Mouse (Mus musculus): ENCODE measurements around the gene Six2.
"Not testable (repeated sequence)": the region's sequence is repeated elsewhere in the genome, so short reads cannot be mapped to it uniquely, and the experiment has no call there.

The Six2 gene

DNA sequence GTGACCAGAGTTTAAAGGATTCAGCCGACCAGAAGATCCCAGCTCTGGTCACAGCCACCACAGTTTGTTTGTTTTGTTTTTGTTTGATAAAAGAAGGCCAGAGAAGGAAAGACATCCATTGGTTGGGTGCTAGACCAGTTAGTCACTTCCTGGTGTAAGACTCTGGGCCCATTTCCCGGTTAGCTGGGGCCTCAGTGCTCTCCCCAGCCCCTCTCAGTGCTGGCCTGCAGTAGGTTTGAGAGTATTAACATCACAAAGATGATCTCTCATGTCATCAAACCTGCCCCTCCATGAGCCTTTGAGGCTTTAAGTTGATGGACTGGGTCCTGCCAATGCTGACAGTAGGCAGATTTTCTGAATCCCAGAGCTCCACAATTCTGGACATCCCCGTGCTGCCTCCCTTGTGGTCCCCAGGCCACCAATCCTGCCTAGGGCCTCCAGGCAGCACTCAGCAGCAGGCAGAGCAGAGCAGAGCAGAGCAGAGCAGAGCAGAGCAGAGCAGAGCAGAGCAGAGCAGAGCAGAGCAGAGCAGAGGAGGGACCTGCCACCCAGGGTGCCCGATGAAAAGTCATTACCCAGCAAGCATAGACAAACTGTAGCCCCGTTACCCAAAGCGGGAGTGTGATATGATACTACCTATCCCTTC is 2.4 kb upstream of the Six2 start:
- no peak for DNase-seq (ENCODE audit: extremely low read depth, low read depth, low spot score)

DNA sequence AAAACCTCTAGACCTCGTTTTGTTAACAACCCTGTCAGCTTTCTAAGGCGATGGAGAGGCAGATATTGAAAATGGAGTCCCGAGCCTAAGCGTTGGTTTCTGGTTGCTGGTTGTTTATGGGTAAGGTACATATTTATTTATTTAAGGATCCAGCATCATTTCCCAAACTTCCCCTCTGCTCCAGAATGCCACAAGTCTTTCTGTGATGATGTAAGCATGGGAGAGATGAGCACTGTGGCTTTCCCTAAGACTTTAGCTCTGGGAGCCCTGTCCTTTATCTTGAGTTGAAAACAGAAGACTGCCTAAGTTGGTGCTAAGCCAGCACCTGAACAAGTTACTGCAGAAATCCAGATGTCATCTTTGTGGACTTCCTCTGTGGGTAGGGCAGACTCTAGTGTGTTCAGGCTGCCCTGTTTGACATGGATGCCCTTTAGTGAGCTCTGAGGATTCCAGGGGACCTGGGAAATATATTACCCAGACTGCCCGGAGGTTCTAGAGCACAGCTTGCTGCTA is 1.8 kb upstream of the Six2 start:
- no peak for DNase-seq (ENCODE audit: extremely low read depth, low read depth, low spot score)

DNA sequence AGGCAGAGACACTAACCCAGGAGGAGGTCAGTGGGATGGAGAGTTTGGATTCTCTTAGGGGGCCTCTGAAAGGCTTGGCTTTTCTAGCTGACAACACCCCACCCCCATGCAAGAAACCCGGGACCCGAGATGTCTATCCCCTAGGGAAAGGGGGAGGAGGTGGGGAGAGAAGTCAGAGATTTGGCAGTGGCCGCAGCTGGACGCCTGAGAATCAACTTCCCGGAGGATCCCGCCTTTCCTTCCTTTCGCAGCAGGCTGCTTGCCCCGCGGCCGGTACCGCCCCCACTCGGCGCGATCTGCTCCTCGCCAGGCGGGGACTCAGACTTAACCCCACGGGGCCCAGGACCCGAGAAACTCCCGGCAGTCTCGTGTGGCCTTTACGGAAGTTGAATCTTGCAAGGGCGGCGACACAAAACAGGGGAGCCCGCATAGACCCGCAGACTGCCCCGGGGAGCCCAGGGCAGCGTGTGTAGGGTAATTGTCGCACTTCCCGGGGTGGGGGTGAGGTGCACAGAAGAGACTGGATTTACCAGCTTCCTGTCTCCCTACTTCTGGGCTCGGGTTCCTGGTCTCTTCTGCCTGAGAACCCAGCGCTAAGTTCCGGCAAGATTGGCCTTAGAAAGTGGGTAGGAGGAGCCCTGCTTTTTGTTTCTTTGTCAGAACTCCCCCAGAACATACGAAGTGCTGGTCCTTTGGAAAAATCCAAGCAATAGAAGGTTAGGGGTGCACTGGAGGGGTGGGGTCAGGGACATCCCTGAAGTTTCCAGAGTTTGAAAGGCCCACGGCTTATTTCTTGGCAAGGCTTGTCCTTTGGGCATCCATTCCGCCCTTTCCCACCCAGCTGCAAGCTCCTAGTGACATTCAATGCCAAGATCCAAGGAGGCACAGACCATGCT is 1.1 kb upstream of the Six2 start:
- no peak for DNase-seq (ENCODE audit: extremely low read depth, low read depth, low spot score)

DNA sequence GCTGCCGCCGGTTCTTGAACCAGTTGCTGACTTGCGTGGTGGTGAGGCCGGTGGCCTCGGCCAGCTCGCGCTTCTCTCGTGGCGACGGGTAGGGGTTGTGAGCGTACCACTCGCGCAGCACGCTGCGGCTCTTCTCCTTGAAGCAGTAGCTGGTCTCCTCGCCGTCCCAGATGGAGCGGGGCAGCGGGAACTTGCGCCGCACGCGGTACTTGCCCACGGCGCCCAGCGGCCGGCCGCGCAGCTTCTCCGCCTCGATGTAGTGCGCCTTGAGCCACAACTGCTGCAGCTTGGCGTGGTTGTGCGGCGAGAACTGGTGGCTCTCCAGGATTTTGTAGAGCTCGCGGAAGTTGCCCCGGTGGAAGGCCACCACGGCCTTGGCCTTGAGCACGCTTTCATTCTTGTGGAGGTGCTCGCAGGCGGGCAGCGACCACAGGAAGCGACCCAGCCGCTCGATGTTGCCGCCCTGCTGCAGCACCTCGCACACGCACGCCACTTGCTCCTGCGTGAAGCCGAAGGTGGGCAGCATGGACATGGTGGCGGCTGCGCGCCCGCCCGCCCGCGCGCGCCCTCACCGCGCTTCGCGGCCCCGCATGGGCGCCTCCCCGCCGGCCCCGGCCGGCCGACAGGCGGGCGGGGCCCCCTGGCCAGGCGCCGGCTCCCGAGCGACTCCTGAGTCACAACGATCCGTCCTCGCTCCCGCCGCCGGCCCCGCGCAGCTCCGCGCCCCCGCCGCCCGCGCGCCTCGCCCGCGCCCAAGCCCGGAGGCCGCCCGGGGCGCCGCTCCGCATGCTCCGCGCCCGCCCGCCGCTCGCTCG is 446 bp downstream of the Six2 start:
- DNase-seq (ENCODE audit: extremely low read depth, low read depth, low spot score) = no peak

DNA sequence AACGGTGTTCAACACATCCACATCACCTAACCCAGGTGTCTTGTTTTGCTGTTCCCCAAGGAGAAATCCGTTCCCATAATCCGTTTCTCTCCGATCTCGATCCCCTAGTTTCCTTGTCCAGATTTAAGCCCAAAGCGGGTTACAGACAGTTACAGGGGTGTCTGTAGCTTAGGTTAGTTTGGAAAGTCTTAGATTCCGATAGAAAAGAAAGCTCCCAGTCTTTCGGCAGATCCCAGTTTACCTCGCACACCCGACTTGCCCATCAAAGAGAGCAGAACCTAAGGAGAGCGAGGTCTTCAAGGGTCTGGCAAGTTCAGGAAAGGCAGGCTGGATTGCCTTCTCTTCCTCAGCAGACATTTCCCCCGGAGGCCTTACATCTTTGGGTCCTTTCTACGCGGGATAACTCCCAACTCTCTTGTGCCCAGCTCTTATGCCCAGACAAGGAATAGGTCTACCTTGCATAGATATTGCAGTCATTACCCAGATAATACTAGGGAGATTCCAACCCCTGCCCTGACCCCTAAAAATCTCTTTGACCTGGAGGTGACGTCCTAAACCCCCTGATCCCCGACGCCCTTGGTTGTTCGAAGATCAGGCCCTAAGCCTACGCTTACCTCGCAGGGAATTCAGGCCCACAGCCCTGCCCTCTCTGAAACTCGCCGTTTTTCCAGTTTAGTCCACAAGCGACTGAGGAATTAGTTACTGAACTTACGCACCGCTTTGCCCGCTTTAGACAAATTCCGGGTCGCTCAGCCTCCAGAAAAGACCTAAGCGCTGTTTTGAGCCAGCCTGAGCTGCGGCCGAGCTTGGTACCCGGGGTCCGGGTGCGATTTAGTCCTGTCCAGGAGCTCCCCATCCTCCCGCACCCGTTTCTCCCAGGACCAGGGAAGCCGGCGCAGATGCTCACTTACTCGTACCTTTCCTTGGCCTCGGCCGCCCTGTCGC is 1.3 kb downstream of the Six2 start:
- DNase-seq (ENCODE audit: extremely low read depth, low read depth, low spot score) = no peak

DNA sequence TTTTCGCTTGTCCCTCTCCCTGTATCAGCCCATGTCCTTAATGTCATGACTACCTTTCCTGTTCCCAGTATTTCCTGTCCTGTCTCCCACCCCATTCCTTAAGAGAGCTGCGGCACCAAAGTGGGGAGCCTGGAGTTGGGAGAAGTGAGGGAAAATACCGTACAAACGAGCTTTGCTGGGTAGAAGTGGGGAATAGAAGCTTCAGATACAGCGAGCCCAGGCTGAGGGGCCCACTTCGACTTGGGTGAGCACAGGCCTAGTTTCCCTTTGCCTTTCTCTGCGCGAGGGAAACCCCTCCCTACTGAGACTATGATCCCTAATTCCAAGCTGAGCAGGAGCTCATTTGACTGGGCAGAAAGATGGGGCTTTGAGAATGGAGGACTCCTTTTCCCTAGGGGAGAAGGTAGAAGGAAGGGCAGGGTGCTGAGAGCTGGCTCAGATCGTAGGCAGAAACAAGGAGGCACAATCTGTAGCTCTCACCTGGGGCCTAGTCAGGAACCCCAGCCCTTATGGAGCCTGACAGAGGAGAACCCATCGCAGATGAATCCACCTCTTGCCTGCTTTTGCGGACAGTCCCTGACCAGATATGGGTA is 2.3 kb downstream of the Six2 start:
- no peak for DNase-seq (ENCODE audit: extremely low read depth, low read depth, low spot score)

DNA sequence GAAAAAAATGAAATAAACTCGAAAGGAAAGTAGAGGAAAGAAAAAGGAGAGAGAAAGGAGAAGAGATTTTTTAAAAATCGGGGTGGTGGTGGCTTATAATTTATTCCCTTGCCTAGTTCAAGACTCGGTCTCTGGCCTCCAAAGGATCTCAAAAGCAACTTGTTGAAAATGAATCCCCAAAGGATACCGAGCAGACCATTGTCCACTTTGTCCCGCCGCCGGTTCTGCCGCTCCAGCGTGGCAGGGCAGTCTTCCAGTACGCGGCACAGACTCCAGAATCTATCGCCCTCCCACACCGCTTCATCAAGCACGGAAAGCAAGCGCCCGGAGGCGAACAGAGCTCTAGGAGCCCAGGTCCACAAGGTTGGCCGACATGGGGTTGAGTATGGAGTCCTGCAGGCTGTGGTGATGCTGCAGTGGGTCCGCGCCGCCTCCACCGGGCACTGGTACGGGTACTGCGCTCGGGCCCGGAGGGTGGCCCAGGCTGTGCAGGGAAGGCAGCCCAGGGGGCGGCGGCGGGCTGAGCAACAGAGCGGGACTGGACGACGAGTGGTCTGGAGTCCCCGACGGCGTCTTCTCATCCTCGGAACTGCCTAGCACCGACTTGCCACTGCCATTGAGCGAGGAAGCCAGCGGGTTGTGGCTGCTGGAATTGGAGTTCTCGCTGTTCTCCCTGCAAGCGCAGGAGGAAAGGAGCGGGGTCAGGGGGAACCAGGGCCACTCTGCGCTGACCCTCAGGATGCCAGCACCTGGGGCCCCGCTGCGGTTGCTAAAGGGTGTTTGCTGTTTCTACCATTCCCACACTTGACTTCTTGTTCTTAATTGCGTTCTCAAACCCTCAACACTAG is 3.0 kb downstream of the Six2 start:
- DNase-seq (ENCODE audit: extremely low read depth, low read depth, low spot score) = no peak

DNA sequence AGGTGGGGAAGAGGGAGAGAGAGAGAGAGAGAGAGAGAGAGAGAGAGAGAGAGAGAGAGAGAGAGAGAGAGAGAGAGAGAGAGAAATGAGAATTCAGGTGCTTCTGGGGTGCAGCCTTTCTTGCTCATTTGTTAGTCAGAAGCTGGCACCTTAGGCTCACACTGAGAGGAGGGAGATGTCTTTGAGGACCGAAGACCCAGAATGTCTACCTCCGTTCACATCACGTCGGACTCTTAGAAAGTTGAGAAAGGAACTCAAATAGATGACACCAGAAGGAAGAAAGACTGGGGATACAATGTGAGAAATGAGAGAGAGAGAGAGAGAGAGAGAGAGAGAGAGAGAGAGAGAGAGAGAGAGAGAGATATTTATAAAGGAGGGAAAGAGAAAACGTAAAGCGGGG is 3.6 kb downstream of the Six2 start:
- not testable (repeated sequence) for DNase-seq (ENCODE audit: extremely low read depth, low read depth, low spot score)

DNA sequence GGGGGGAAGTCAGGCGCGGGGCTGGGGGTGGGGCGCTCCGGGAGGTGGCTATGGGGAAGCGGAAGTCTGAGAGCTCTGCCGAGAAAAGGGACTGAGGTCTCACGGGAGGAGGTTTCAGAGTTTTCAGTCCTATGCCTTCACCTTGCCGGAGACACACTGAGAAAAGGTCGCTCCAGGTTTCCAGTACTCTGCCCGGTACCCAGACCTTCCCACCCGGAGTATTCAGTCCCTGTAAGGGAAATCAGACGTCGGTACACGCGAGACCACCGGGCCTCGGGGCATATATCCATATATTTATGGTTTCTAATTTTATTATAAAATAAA is 4.1 kb downstream of the Six2 start:
- DNase-seq (ENCODE audit: extremely low read depth, low read depth, low spot score) = no peak

DNA sequence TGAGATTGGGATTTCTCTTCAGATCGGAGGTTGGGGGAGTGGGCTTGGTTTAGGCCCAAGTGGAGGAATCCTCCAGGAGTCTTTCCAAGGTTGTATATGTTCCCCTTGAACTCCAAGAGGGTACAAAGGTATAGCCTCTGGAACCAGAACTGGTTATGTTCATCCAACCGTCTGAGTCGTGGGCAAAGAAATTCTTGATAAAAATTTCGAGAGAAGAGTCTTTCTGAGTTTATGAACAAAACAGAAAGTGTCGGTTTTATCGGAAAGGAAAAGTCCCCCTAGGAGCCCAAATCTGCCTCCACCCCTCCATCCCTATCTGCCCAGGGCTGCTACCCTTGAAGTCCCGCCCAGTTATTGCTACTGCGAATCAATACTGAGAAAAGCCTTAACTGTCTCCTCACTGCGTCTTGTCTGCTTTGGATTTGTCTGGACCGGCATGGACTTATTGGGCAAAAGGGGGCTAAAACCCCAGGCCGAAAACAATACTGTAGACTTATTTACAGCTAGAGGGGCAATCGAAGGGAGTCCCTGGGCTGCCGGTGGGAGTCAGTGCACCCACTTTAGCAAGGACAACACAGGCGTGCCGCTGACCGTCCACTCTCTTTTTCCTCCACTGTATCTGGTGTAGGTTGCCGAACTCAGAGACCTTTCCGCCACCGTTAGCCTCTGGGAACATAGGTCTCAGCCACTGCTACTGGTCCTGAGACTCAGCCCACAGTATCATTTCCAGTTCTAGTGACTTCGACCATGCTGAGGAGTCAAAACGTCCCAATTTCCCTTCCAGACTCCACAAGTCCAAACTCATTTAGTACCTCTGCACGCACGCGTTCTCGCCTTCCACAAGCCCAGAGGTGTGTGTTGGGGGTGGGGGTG is 4.7 kb downstream of the Six2 start:
- DNase-seq (ENCODE audit: extremely low read depth, low read depth, low spot score) = no peak

DNA sequence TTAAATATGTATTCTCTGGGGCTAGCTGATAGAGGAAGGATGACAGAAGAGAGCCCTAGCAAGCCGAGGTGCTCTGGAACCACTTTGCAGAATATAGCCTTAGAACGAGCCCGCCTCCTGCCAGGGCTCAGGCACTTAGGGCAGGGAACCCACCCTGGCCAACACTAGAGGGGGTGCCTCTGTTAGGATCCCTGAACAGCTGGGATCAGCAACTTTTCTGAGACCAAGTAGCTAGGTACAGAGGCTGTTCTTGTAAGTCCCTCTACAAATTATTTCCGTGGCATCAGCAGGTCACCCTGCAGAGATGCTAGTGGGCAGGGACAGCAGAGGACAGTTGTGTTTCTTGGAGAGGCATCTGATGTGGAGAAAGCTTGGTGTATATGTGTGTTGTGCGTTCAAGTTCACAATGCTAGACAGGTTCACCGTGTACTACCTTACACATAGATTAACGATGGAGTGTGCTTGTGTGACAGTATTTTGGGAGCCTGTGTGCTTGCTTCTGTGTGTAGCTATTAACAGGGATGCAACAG is 5.8 kb downstream of the Six2 start:
- DNase-seq (ENCODE audit: extremely low read depth, low read depth, low spot score) = no peak

DNA sequence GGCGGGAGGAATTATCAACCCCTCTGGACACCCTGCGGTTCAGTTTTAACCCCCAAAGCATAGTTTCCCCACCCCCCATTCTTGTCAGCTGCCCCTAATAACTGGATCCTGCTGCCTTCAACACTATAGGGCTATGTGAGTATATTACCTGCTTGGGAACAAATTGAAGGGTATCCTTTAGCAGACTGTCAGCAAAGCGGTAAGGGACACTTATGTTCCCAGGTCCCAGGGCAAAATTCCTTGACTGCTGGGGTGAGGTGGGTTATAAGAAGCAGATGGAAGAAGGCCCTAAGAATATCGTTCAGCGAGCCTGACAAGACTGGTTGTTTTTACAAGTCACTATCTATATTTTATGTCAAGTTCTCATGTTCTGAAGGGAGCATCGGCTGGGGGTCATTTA is 6.3 kb downstream of the Six2 start:
- no peak for DNase-seq (ENCODE audit: extremely low read depth, low read depth, low spot score)

DNA sequence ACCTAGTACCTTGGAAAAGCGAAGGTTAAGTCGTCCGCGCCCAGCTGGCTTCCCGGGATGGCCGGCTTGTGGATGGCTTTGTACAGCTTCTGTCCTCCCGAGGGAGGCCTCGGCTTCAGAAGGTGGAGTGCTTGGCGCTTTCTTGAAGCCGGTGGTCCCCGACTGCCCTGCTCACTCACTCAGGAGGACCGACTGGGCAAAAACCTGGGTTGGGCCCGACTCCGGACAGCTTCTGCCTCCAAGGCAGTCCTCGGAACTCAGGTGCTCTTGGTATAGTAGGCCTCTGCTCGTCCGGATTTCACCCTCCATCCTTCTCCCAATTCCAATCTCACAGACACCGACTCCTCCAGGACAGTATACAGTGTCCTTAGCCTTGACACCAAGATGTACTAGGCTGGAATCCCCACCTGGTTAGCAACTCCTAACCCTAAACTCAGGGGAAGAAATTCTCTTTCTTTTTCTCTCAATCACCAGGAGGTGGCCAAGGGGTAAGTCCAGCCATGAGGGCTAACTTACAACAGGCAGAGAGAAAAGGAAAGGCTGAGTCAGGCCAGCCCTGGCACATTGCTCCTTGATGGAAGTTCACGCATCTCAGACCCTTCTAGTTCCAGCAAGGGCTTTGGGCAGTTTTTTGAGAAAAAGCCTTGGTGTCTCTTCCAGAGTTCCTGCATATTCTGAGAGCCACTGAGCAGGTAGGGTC is 7.1 kb downstream of the Six2 start:
- no peak for DNase-seq (ENCODE audit: extremely low read depth, low read depth, low spot score)

DNA sequence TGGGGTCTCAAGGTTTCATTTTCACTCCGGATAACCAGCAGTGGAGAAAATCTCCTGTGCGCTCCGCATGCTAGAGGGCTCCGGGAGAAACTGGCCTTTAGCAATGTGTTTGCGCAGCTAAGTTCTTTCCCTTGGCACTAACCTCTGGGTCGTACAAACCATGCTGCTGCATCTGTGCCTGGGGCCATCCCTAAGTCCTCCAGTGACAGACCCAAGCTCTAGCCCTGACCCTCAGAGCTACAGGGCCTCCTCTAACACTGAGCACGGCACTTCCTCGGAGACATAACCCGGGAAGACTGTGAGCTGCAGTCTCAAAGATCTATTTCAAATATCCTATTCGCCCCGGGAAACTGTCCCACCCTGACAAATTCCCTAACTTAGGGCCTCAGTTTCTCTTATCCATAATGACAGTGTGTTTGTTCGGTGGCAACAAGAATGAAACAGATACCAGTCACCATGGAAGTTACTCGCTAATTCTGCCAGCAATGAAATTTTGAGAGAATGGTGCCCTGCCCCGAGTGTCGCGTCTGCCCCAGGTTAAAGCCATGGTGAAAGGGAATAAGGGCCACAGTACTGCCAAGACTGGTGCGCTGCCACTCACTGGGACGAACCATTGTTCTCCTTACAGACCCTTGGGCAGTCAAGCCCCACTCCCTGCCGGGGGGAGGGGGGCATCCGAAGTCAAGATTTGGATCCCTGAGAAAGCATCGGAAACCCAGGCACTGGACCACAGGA is 7.8 kb downstream of the Six2 start:
- no peak for DNase-seq (ENCODE audit: extremely low read depth, low read depth, low spot score)

DNA sequence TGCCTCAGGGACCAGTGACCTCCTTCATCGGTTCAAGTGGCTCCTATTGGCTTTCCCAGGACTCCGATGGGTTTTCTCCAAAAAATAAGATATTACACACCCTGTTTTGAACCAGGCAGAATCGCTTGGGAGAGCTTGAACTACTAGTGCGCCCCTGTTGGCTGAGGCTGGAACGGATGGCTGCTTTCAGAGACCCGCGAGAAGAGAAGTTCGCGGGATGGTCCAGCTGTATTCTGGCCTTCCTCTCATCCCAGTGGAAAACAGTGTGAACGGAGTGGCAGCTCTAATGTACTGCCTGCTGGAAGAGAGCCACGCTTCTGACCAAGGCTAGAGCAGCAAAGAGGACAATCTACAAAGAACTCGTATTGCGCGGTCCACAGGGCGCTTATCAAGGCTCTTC is 8.4 kb downstream of the Six2 start:
- no peak for DNase-seq (ENCODE audit: extremely low read depth, low read depth, low spot score)

DNA sequence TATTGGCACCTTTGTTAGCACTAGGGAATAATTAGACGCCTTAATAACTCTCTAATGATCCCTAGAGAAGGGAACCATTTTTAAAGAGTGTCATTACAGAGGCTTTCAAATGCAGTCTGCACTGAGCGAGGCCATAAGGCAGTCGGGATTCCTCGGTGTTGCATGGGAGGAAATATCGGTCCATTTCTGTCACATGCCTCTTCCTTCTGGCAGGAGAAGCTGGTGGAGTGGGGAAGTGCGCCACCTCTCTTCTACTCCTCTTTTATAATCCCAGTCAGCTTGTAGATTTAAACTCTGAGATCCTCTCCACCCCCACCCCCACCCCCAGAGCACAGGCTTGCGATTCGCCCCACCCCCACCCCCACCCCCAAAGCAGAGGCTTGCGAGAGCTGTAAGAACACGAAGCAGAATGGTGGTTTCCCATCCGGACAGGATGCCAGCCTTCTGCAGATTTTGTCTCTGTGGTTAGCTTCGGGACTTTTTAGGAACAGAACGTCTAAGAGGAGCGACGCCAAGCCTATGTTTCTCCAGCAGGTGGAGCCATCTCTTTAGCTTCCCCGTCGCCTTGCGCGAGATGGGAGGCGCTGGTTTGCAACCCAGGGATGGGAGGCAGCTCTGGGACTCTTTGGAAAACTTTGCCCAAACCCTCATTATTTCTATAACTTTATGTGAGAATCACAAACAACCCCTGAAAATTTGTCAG is 23.3 kb downstream of the Six2 start:
- no peak for DNase-seq (ENCODE audit: extremely low read depth, low read depth, low spot score)
